Mouse (Mus musculus): ENCODE results near the gene Cenpp.

Gene Cenpp

GRCm38 (mm10) chr13:49460692-49461414 is 191.7 kb downstream of the Cenpp start:
- DNase-seq, result no peak

- DNase-seq, result no peak
Measured at GRCm38 (mm10) chr13:49460276-49460675, 192.3 kb downstream of the Cenpp start.

DNA sequence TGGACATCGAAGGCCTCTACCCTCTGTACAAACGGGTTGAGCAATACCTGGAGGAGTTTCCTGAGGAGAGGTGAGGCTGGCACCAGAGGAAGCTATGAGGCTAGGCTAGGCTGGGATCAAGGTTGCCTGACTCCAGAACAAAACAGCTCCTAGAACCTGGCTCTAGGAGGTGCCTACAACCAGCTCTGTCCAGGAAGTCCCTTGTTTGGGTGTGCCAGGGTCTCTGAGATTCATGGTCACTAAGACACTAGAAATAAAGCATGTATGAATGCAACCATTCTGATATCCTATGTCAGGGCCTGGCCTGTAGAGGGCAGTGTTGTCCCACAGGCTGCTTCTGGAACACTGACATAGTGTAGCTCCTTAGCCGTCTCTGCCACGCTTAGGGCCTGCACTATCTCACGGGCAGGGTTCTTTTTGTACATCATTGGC is 203.3 kb downstream of the Cenpp start:
- DNase-seq, result peak; percentile 81 to 89

DNA sequence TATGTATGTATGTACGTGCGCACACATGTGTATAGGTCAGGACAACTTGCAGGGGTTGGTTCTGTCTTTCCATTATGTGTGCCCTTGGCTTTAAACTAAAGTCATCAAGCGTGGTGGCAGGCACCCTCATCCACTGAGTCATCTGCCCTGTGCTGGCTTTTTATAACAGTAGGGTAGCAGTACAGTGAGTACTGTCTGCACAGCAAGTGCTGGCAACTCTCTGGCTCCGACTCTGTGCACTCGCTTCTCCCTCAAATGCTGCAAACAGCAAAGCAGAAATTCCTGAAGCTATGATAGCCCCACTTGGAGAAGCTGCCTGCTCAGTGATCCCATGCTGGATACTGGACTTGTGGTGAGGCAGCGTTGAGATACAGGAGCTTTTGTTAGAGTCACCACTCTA is 208.1 kb downstream of the Cenpp start:
- DNase-seq, result no peak

GRCm38 (mm10) chr13:49436170-49436569 is 216.4 kb downstream of the Cenpp start:
- no peak for DNase-seq

DNA sequence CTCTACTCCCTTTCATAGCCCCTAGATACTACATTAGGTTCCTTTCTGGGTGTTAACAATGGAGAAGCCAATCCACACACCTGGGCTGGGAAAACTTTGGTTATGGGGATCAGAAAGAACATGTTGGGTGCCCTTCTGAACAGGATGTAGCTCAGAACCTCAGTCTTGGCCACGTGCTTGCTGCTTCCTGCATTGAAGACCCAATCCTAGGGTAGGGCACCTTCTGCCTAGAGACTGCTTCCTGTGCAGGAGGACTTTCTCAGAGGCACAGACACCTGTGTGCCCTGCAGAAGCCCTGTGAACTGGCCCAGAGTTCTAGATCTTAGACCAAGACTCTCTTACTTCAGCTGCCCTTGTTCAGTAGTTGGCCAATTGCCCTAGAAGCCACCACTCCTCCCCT is 216.8 kb downstream of the Cenpp start:
- DNase-seq, result no peak

GRCm38 (mm10) chr13:49433268-49434029 is 219.1 kb downstream of the Cenpp start:
- no peak for DNase-seq

DNA sequence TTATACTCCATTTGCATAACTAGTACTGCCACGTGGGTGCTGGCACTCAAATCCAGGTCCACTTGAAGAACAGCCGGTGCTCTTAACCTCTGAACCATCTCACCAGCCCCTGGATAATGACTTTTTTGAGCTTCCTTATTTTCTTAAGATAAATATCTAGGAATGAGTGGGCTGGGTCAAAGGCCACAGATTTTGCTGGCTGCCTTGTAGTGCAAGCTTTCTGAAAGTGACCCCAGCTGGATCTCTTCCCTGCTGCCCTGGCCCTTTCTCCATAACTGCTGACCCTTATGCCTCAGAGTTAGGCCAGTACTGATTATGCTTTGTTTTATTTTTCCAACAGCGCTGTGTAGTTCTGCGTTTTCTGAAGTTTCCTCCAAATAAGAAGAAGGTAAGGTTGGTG is 222.1 kb downstream of the Cenpp start:
- no peak for DNase-seq

DNA sequence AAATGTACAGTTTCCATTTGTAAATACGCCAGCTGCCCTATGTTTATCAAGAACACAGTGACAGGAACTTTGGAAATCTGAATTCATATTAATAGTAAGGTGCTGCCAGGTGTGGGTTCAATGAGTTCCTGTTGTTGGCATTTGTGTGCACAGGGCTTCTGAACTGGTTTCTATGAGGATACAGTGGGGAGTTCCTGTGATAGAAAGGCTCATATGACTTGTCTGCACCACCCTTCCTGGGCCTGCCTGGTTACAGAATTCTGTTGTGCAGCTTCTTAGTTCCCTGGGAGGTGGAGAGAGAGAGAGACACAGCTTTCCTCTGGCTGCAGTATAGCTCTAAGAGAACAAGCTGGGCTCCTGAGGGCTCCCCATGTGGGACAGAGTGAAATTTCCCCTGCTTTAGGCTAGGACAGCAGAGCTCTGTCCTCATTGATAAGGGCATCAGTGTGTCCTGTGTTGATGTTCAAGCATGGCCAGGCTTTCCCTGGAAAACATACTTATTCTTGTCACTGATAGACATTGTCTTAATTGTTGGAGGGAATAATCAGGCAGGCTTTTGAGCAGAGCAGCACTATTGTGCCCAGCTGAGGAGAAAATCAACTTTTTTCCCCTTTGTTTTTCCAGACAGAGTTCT is 224.4 kb downstream of the Cenpp start:
- DNase-seq, result no peak

GRCm38 (mm10) chr13:49426736-49427135 is 225.8 kb downstream of the Cenpp start:
- DNase-seq, result no peak

GRCm38 (mm10) chr13:49421959-49422358 is 230.6 kb downstream of the Cenpp start:
- no peak for DNase-seq

DNA sequence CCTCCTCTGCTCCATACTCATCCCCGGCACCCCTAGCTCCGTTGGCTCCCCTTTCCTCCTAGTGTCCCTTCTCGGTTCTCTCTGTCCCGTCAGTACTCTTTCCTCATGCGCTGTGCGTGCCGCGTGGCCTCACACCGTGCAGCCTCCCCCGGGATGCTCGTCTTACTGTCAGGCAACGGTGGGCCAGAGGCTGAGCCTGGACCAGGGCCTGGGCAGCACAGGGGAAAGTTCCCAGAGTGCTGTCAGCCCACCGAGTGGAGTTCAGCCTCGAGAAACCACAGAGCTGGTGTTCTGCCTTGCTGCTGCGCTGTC is 231.0 kb downstream of the Cenpp start:
- DNase-seq, result no peak

- peak; percentile 98 to 99 for DNase-seq
Measured at GRCm38 (mm10) chr13:49420754-49421605, 231.6 kb downstream of the Cenpp start, which contains the start of gene Ippk. Gene Ippk, plus strand, starts transcription at chr13:49421249.

Data from cerebellum, postnatal 25 days (tissue).